ENCODE assay signal across 9 mouse cellular contexts in the genomic region with DNA sequence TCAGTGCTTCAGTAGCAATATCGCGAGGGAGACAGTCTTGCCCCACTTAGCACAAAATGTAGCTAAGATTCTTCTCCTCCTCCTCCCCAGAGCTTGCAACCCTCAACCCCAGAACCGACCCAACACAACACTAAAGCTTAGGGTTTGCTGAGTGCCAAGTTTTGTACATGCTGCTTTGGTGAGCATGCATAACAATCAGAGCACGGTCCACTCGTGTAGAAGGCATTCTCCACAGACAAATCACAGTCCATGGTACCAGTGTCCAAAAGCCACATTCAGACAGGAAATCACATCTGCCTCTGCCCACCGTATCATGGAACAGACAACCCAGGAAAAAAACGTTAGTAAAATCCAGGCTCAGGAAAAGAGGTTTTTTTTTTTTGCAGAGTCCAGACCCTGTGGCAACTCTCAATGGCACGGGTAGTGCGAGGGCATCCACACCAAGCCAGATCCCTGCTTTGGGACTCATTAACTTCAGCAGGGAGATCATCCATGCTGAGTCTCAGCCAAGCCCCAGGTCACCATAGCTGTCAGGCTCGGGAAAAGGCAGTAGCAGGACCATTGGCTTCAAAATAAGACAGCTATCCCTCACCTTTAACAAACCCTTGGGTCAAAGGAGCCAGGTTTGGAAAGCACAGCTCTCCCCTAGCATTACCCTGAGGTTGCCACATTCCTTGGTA.
A peak's percentile ranks its signal among the peaks of the same experiment; 100 is the strongest.
DNase-seq lines count a peak whose midpoint lies in the region; ATAC-seq lines count a peak whose summit lies in the region.
"Had no signal": no experiment of that assay in that cellular context is flagged by ENCODE, and none has a peak within 500 bp of the region (broad histone marks: within the 10 kb centered on the region; RNA-seq: fewer than 3 reads in every experiment).

No protein-coding gene starts in this region.

- no peaks in the 10 kb centered on the region for H3K9me3 ChIP-seq in heart, embryonic 13.5 days
- H3K9me3 ChIP-seq in forebrain, embryonic 14.5 days (replicated peaks; ENCODE audit: control insufficient read depth, low read length) = no peaks in the 10 kb centered on the region
- no peaks in the 10 kb centered on the region for H3K9me3 ChIP-seq in midbrain, embryonic 10.5 days (replicated peaks)

- ATAC-seq in heart, embryonic 13.5 days (ENCODE audit: extremely low read depth, insufficient number of reproducible peaks, low FRiP score, low TSS enrichment) = no peak
- no peak for ATAC-seq in forebrain, embryonic 14.5 days
- ATAC-seq in monocyte, adult 5-6 weeks (replicated peaks; ENCODE audit: insufficient number of reproducible peaks, low FRiP score, low TSS enrichment, poor library complexity, severe bottlenecking) = no peak
- ATAC-seq: CD4-positive, CD25-positive, alpha-beta regulatory T cell, adult 4 months had no signal

- no peaks in the 10 kb centered on the region for H3K36me3 ChIP-seq in heart, embryonic 13.5 days
- no peaks in the 10 kb centered on the region for H3K36me3 ChIP-seq in forebrain, embryonic 14.5 days (ENCODE audit: control insufficient read depth, insufficient read depth, low read length)
- H3K36me3 ChIP-seq in midbrain, embryonic 10.5 days = no peaks in the 10 kb centered on the region

- H3K27ac ChIP-seq in heart, embryonic 13.5 days (replicated peaks) = peak overlapping the region; percentile 70; the same call in 1 of the 2 replicates
- no peak overlapping the region for H3K27ac ChIP-seq in forebrain, embryonic 14.5 days (ENCODE audit: low read depth, low read length)
- H3K27ac ChIP-seq in midbrain, embryonic 10.5 days (replicated peaks) = no peak overlapping the region

- H3K27me3 ChIP-seq in heart, embryonic 13.5 days (replicated peaks) = peaks cover 40% of the 10 kb centered on the region
- H3K27me3 ChIP-seq in forebrain, embryonic 14.5 days (replicated peaks; ENCODE audit: control insufficient read depth, insufficient read depth, low read length) = peaks cover 9% of the 10 kb centered on the region; the same call in 1 of the 2 replicates
- peaks cover 62% of the 10 kb centered on the region for H3K27me3 ChIP-seq in midbrain, embryonic 10.5 days (ENCODE audit: low read depth, poor library complexity, severe bottlenecking)

- H3K4me1 ChIP-seq in heart, embryonic 13.5 days = peaks cover 25% of the 10 kb centered on the region
- H3K4me1 ChIP-seq in forebrain, embryonic 14.5 days (ENCODE audit: control insufficient read depth, insufficient read depth, low read length) = 0 out of 2 replicates have a peak, but pooled peaks cover 4% of the 10 kb centered on the region
- H3K4me1 ChIP-seq in midbrain, embryonic 10.5 days = peaks cover 21% of the 10 kb centered on the region

- no peak for DNase-seq in heart, adult 8-10 months (ENCODE audit: low spot score)
- DNase-seq in cerebellum, adult 11-12 months = peak; percentile 60
- DNase-seq in forebrain, embryonic 14.5 days (ENCODE audit: low spot score) = no peak
- DNase-seq in midbrain, embryonic 10.5 days (ENCODE audit: low spot score) = no peak
- DNase-seq in MN1 (ENCODE audit: low spot score) = no peak
- DNase-seq in right cerebral cortex, postnatal 10 days (ENCODE audit: low spot score in 2 of 2) = no peak

- WGBS in heart, embryonic 13.5 days = 38% methylated on average over 10 of the region's 10 CpGs
- WGBS in forebrain, embryonic 14.5 days = 59% methylated on average over 10 of the region's 10 CpGs
- 63% methylated on average over 10 of the region's 10 CpGs for WGBS in midbrain, embryonic 10.5 days

- H3K4me2 ChIP-seq in heart, embryonic 13.5 days = peak overlapping the region; percentile 96
- peak overlapping the region; percentile 96 for H3K4me2 ChIP-seq in forebrain, embryonic 14.5 days (ENCODE audit: low read length)

- H3K9ac ChIP-seq in heart, embryonic 13.5 days = peak overlapping the region; percentile 79
- peak overlapping the region; percentile 67 for H3K9ac ChIP-seq in forebrain, embryonic 14.5 days (ENCODE audit: low read length)

- H3K4me3 ChIP-seq in heart, embryonic 13.5 days = peak overlapping the region; percentile 70
- peak overlapping the region; percentile 48 for H3K4me3 ChIP-seq in forebrain, embryonic 14.5 days (ENCODE audit: low read depth, low read length)
- peak overlapping the region; percentile 62 for H3K4me3 ChIP-seq in midbrain, embryonic 10.5 days
